Mouse (Mus musculus): ENCODE results near the gene Plekhb2. TPM values are rescaled to one million over a fixed set of nuclear protein-coding genes. Genes with fewer than 3 reads are reported as not detected.

Plekhb2 gene
- total RNA-seq, 2 experiments from 2014 or later = 69.3 to 86.7 TPM

DNA sequence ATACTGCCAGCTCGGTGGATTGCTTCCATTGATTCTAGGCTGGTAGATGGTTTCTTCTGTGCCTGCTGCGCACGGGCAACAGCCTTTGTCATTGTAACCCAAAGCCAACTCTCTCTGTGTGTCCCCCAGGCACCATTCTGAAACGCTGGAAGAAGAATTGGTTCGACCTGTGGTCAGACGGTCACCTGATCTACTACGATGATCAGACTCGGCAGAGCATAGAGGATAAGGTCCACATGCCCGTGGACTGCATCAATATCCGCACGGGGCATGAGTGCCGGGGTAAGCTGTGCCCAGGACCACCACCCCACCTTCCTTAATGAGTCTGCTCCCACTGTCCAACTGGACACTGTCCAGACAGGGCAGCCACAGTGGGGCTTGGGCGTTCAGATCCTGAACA is 13.1 kb downstream of the Plekhb2 start:
- DNase-seq = no peak
- intact Hi-C loops (cut with DNase I) = no loop called here

GRCm38 (mm10) chr1:34863323-34863722 is 13.5 kb downstream of the Plekhb2 start:
- DNase-seq = no peak
- intact Hi-C loops (cut with DNase I) = no loop called here

DNA sequence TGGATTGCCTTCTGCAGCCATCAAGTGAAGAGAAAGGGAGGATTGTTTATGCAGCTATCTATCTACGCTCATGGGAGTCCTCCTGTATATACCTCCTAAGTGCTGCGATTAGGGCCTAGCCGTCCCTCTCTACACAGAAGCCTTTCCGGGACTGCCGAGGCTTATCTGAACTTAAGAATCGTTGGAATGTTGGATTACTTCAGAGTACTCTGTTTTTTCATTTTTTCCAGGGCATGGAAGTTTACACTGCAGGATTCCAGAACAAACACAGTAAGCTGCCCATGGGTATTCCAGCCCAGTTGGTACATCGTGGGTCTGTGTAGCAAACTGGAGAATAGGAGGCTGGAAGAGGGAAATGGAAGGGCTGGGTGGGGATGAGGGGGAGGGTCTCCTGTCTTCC is 14.5 kb downstream of the Plekhb2 start:
- DNase-seq = no peak
- intact Hi-C loops (cut with DNase I) = no loop called here

GRCm38 (mm10) chr1:34865866-34866265 is 16.1 kb downstream of the Plekhb2 start:
- no peak for DNase-seq
- intact Hi-C loops (cut with DNase I) = loop anchor here (2.0 to 5.0 kb wide), 2 partner anchors 54 to 127 kb away; no protein-coding TSS in a partner anchor

DNA sequence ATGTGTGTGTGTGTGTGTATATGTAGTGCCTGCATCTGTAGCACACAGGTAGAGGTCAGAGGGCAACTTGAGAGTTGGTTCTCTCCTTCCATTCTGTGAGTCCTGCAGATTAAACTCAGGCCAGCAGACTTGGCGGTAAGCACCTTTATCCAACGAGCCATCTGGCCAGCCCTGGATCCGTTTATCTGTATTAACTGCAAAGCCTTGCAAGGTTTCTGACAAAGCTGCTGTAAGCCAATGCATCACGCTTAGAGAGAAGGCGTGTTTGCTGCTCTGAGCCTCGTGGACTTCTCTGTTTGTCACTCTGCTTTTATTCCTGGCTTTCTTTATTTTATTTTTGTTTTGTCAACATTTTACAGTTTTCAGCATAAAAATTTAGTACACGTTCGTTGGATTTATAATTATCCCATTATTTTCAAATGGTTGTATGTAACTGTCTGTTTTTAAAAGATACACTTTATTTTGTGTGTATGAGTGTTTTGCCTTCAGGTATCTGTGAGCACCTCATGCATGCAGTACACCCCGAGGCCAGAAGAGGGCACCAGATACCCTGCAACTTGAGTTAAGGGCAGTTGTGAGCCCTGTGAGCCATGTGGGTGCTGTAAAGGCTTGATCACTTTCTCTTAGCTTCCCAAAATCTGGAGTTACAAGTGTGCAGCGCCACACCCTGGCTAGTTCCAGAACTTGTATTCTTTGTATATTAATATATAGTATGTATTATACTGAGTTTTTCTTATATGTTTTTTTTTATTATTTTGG is 17.2 kb downstream of the Plekhb2 start:
- intact Hi-C loops (cut with DNase I) = loop anchor here (2.0 to 5.0 kb wide), 2 partner anchors 55 to 128 kb away; no protein-coding TSS in a partner anchor
- DNase-seq = peak; percentile 87 to 93

- DNase-seq = no peak
- intact Hi-C loops (cut with DNase I) = loop anchor here (2.0 to 5.0 kb wide), 2 partner anchors 55 to 129 kb away; no protein-coding TSS in a partner anchor
Measured at GRCm38 (mm10) chr1:34867574-34867955, 17.8 kb downstream of the Plekhb2 start.

DNA sequence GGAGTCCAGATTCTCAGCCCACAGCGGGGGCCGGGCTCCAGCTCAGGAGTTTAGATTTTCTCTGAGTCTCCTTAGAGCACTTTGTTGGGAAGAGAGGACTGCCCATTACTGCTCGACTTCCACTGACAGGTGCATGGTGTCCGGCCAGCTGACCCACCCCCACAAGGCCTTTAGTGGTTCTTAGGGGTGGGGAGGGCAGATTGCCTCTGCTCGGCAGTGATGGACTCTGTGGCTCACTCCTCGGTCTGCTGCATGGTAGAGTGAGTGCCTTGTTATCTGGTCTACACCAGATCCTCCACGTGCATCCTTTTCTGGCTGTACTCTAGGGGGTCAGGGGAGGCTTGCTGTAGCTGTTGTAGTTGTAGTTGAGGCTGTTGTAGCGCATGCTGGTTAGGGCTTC is 18.6 kb downstream of the Plekhb2 start:
- no peak for DNase-seq
- intact Hi-C loops (cut with DNase I) = loop anchor here (5.0 kb wide), 1 partner anchor 56 kb away; no protein-coding TSS in a partner anchor

DNA sequence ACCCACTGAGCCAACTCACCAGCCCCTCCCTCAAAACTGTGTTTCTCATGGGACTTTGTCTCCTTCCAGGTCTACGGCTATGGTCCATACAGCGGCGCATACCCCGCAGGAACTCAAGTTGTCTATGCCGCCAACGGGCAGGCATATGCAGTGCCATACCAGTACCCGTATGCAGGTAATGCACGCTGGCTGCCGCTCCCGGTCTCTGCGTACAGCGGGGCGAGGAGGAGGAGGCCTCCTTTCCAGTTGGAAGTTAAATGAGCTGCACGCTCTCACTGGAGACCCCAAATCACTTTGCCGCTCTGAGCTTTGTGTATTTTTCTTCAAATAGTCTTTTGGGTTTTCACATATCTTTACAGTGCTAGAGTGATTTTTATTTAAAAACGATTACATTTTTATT is 19.5 kb downstream of the Plekhb2 start:
- intact Hi-C loops (cut with DNase I) = loop anchor here (5.0 kb wide), 1 partner anchor 57 kb away; no protein-coding TSS in a partner anchor

DNA sequence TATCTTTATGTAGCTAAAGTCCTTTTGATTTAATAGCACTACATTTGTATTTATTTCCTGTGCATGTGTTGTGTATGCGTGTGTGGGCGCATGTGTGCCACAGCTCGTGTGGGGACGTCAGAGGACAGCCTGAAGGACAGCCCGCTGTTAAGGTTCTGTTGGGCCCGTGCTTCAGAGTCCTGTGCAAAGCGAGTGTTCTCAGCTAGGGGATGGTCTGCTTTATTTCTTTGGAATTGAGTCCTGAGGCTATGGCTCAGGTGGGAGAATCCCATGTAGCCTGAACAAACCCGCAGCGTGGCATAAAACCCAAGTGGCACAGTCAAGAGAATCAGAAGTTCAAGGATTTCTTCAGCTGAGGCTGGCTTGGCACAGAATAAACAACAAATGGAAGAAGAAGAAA is 21.4 kb downstream of the Plekhb2 start:
- intact Hi-C loops (cut with DNase I) = no loop called here

More for the DNA sequence above, 19.5 kb downstream of the Plekhb2 start:
- DNase-seq = no peak

DNA sequence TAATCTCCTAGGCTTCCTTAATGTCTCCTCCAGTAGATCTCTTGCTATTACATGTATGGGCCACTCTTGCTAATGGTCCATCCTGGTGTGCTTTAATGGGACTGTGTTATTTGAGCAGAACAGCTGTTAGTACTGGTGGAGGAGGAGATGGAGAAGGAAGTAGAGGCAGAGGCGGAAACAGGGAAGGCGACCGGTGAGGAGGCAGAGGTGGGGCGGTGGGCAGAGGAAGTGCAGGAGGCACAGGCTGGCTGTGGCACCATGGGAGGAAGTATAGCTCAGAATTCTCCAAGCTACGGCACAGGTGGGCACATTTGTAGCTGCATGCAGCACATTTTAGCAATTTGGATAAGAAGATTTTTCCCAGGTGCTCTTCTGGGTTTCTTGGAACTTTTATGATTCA is 23.8 kb downstream of the Plekhb2 start:
- no peak for DNase-seq
- intact Hi-C loops (cut with DNase I) = no loop called here

More for the DNA sequence above, 21.4 kb downstream of the Plekhb2 start:
- no peak for DNase-seq

GRCm38 (mm10) chr1:34879611-34880010 is 29.8 kb downstream of the Plekhb2 start:
- intact Hi-C loops (cut with DNase I) = no loop called here
- DNase-seq = no peak

DNA sequence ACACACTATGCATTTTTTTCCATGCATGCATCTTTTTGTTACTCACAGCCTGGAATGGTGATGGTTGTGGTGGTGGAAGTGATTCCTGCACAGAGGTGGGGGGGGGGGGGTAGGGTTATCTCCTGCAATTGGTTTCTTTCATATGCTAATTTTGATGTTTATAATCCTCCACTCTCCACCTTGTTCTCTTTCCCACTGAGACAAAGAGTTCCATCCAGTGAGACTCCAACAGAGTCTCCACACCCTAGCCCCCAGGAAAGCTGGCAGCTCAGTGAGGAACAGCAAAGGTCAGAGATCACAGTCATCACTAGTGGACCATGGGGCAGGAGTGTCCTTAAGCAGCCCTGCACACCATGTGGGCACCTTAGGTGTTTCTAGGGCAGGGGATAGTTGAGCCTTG is 34.0 kb downstream of the Plekhb2 start:
- intact Hi-C loops (cut with DNase I) = no loop called here
- no peak for DNase-seq

- intact Hi-C loops (cut with DNase I) = loop anchor here (5.0 to 10.0 kb wide), 4 partner anchors 257 to 1243 kb away; no protein-coding TSS in a partner anchor
- DNase-seq = peak; percentile 25 to 52
Measured at GRCm38 (mm10) chr1:34891559-34892289, 41.9 kb downstream of the Plekhb2 start.

DNA sequence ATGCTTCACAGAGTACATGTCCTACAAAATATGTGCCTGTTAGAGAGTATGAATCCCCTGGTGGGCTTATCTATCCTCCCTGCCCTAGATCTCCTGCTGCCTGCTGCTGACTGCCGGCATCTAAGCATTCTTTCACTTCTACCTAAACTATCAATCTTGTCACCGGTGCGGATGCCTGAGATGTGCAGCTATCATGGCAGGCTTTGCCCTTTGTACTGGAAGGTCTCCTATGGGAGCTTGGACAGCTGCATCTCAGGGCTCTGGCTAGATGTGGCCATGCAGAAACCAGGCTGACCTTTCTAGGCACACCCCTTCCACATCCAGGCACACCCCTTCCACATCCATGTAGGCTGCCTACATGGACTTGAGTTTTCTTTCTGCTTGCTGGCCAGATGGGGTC is 42.7 kb downstream of the Plekhb2 start:
- no peak for DNase-seq
- intact Hi-C loops (cut with DNase I) = loop anchor here (5.0 to 10.0 kb wide), 4 partner anchors 258 to 1242 kb away; no protein-coding TSS in a partner anchor

DNA sequence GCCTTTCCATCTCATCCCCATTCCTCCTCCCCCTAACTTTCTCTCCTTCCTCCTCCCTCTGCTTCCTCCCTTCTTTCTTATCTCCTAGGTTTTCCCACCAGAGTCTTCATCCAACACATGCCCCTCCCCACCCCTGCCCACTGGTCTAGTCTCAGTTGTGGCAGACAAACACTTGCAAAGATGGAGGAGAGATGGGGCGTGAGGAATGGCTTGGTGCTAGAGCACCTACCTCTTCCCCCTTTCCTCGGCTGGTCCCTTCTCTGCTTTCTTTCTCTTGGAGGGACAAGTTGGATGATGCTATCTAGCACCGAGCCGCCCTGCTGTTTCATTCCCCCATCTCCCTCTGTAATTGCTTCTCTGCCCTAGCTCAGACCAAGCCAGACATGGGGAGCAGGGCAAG is 43.6 kb downstream of the Plekhb2 start:
- no peak for DNase-seq
- intact Hi-C loops (cut with DNase I) = loop anchor here (5.0 to 10.0 kb wide), 4 partner anchors 259 to 1241 kb away; no protein-coding TSS in a partner anchor

DNA sequence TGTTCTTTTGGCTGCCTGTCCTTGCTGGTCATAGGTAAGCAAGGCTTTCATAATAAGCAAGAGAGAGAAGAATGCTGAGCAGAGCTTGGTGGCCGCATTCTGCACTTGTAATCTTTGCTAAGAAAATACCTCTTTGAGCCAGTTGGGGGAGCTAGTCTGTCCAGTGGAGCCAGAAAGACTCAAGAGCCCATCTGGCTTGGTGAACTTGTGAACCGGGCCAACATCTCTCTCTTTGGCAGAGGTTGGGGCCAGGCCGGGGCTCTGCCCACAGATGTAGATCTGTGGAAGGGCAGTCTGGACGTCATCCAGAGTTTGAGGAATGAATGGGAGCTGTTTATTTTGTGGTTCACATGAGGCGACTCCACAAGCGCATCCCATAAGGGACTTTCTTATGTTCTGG is 44.1 kb downstream of the Plekhb2 start:
- DNase-seq = peak in 1 of 2 experiments; percentile 17
- intact Hi-C loops (cut with DNase I) = loop anchor here (5.0 to 10.0 kb wide), 4 partner anchors 259 to 1241 kb away; no protein-coding TSS in a partner anchor

GRCm38 (mm10) chr1:34896102-34896501 is 46.3 kb downstream of the Plekhb2 start:
- intact Hi-C loops (cut with DNase I) = loop anchor here (10.0 kb wide), 2 partner anchors 261 to 1239 kb away; no protein-coding TSS in a partner anchor
- DNase-seq = no peak

DNA sequence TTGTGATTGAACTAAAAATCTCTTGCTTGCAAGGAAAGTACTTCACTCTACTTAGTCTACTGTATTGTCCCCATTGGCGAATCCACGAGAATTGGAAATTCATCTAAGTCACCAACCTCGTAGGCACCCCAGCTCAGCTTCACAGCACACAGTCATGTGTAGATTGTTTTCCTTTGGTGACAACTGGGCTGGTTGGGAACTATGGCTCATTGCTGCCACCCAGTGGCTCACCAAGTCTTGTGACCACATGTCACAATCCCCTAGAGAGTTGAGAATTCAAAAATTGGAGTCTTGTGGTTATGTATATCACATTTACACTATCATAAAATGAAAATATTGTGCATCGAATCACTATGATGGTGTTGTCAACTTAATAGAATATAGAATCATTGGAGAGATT is 47.1 kb downstream of the Plekhb2 start:
- DNase-seq = peak; percentile 61 to 71
- intact Hi-C loops (cut with DNase I) = loop anchor here (10.0 kb wide), 2 partner anchors 262 to 1238 kb away; no protein-coding TSS in a partner anchor

GRCm38 (mm10) chr1:34928656-34929055 is 78.9 kb downstream of the Plekhb2 start:
- no peak for DNase-seq
- intact Hi-C loops (cut with DNase I) = no loop called here
